Mouse (Mus musculus): ENCODE data around the gene Gm20388. TPM values are rescaled to one million over a fixed set of nuclear protein-coding genes. Genes with fewer than 3 reads are reported as not detected.

Gm20388 gene
- polyA plus RNA-seq, 1 experiment from 2014 or later, result 5.5 TPM

GRCm38 (mm10) chr8:124089016-124089415 is 4178.4 kb downstream of the Gm20388 start:
- H3K36me3 ChIP-seq (replicated peaks), result no peaks in the 10 kb centered on the region
- DNase-seq (ENCODE audit: extremely low spot score, low spot score), result no peak
- no peak overlapping the region for H3K4me3 ChIP-seq
- no peak overlapping the region for H3K27ac ChIP-seq
- peaks cover 9% of the 10 kb centered on the region for H3K4me1 ChIP-seq
- no peaks in the 10 kb centered on the region for H3K27me3 ChIP-seq (ENCODE audit: poor library complexity, severe bottlenecking)
- no peaks in the 10 kb centered on the region for H3K9me3 ChIP-seq
- 84% methylated on average over 5 of the region's 5 CpGs for WGBS

DNA sequence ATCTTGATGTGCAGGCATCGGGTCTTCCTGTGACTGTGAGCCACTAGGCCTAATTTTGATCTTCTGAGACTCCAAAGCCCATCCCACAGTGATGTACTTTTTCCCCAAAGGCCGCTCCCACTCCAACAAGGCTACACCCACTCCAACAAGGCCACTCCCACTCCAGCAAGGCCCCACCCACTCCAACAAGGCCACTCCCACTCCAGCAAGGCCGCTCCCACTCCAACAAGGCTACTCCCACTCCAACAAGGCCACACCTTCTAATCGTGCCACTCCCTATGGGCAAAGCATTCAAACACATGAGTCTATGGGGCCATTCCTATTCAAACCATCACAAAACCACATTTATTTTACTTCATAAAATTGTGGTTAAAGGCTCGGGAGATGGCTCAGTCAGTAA is 4179.8 kb downstream of the Gm20388 start:
- DNase-seq (ENCODE audit: extremely low spot score, low spot score), result no peak
- no peaks in the 10 kb centered on the region for H3K36me3 ChIP-seq (replicated peaks)
- H3K4me3 ChIP-seq, result no peak overlapping the region
- no peaks in the 10 kb centered on the region for H3K9me3 ChIP-seq
- H3K4me1 ChIP-seq, result peaks cover 9% of the 10 kb centered on the region
- H3K27ac ChIP-seq, result no peak overlapping the region
- H3K27me3 ChIP-seq (ENCODE audit: poor library complexity, severe bottlenecking), result no peaks in the 10 kb centered on the region
- 94% methylated on average over 5 of the region's 5 CpGs for WGBS

- Histone ChIP-seq H3K27ac (peak overlapping the region; percentile 80), H3K4me3 (peak overlapping the region; percentile 19), H3K27me3 (ENCODE audit: poor library complexity, severe bottlenecking) (no peaks in the 10 kb centered on the region), H3K36me3 (replicated peaks) (no peaks in the 10 kb centered on the region), H3K4me1 (peaks cover 22% of the 10 kb centered on the region), H3K9me3 (peaks cover 7% of the 10 kb centered on the region)
- WGBS, result 32% methylated on average over 11 of the region's 11 CpGs
- peak; percentile 82 for DNase-seq (ENCODE audit: extremely low spot score, low spot score)
Measured at GRCm38 (mm10) chr8:124098953-124099622, 4188.4 kb downstream of the Gm20388 start.

GRCm38 (mm10) chr8:124099623-124099965 is 4189.0 kb downstream of the Gm20388 start:
- Histone ChIP-seq H3K9me3 (peaks cover 7% of the 10 kb centered on the region), H3K4me3 (peak overlapping the region; percentile 19), H3K27me3 (ENCODE audit: poor library complexity, severe bottlenecking) (no peaks in the 10 kb centered on the region), H3K36me3 (replicated peaks) (no peaks in the 10 kb centered on the region), H3K27ac (peak overlapping the region; percentile 80), H3K4me1 (peaks cover 22% of the 10 kb centered on the region)
- WGBS, result 69% methylated on average over 6 of the region's 6 CpGs
- DNase-seq (ENCODE audit: extremely low spot score, low spot score), result no peak

DNA sequence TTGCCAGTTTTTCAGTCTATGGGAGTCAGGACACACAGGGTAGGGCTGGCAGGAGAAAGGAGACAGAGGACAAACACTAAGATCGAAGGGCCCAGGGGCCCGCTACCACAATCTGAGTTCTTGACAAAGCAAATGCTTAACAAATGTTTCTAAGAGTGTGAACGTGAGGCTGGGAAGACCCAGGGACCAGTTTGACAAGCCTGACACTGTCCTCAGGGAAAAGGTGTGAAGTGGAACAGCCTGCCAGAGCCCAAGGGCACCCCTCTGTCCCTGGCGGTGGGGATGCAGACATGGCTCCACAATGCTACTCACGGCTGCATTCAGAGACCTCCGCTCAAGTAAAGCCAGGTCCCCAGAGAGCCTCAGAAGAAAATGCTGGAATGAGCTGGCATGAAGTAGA is 4195.2 kb downstream of the Gm20388 start:
- H3K27me3 ChIP-seq (ENCODE audit: poor library complexity, severe bottlenecking), result no peaks in the 10 kb centered on the region
- WGBS, result 88% methylated on average over 6 of the region's 6 CpGs

DNA sequence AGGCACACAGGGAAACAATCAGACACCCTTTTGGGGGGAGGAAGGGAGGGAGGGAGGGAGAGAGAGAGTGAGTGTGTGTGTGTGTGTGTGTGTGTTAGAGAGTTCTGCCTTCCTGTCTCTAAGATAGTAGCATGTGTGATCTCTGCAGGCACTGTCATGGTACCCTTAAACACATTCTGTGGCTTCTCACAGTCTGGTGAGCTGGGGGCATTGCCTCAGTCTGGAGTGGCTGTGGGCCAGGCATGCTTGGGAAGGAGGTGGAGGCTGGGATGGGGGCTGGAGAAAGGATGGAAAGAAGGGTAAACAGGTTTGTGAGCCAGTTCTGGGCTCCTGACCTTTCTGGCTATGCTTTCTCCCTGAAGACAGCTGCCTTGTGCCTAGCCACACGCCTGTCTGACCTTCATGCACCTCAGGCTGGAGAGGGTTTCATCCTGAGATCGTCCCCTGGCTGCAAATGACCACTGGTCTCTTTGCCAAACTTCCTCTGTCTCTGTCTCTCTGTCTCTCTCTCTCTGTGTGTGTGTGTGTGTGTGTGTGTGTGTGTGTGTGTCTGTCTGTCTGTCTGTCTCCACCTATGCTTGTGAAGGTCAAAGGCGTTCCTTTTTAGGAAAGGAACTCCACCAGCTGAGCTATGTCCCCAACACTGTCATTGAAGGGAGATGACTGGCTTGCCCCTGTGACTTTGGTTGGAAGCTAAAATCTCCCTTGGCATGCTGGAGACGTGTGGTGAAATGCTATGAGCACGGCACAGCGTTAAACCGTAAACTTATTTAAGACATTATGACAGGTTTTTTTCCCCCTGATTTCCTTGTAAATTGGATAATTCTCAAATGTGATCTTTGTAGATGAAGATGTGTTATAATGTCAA is 4195.9 kb downstream of the Gm20388 start:
- DNase-seq (ENCODE audit: extremely low spot score, low spot score), result no peak
- no peaks in the 10 kb centered on the region for H3K9me3 ChIP-seq
- H3K4me1 ChIP-seq, result no peaks in the 10 kb centered on the region
- H3K4me3 ChIP-seq, result no peak overlapping the region
- no peaks in the 10 kb centered on the region for H3K27me3 ChIP-seq (ENCODE audit: poor library complexity, severe bottlenecking)
- WGBS, result 85% methylated on average over 7 of the region's 7 CpGs
- H3K27ac ChIP-seq, result no peak overlapping the region
- H3K36me3 ChIP-seq (replicated peaks), result no peaks in the 10 kb centered on the region

More for the DNA sequence above, 4195.2 kb downstream of the Gm20388 start:
- no peaks in the 10 kb centered on the region for H3K4me1 ChIP-seq
- H3K36me3 ChIP-seq (replicated peaks), result no peaks in the 10 kb centered on the region
- 0 out of 2 replicates have a peak overlapping the region, but pooled peaks have one; percentile 31 for H3K27ac ChIP-seq
- DNase-seq (ENCODE audit: extremely low spot score, low spot score), result no peak
- H3K4me3 ChIP-seq, result no peak overlapping the region
- H3K9me3 ChIP-seq, result no peaks in the 10 kb centered on the region

DNA sequence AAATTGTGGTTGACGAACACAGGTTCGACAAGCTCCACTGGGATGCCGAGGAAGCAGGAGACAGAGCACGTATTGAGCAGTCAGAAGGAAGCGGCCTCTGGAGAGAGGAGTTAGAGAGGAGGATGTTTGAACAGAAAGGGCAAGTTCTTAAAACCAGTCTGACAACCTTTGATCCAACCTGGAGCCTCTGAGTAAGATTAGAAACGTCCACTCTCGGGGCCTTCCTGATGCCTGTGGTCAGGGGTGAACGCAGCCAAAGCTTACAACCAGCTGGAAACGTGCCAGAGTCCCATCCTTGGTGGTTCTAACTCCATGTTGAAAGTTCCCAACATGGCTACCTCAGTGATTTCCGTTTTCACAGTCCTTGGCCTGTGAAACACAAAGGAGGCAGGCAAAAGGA is 4202.5 kb downstream of the Gm20388 start:
- no peaks in the 10 kb centered on the region for H3K36me3 ChIP-seq (replicated peaks)
- H3K27me3 ChIP-seq (ENCODE audit: poor library complexity, severe bottlenecking), result no peaks in the 10 kb centered on the region
- WGBS, result 79% methylated on average over 10 of the region's 10 CpGs
- no peak for DNase-seq (ENCODE audit: extremely low spot score, low spot score)
- H3K4me3 ChIP-seq, result no peak overlapping the region
- H3K9me3 ChIP-seq, result peaks cover 11% of the 10 kb centered on the region
- H3K4me1 ChIP-seq, result no peaks in the 10 kb centered on the region
- H3K27ac ChIP-seq, result no peak overlapping the region

DNA sequence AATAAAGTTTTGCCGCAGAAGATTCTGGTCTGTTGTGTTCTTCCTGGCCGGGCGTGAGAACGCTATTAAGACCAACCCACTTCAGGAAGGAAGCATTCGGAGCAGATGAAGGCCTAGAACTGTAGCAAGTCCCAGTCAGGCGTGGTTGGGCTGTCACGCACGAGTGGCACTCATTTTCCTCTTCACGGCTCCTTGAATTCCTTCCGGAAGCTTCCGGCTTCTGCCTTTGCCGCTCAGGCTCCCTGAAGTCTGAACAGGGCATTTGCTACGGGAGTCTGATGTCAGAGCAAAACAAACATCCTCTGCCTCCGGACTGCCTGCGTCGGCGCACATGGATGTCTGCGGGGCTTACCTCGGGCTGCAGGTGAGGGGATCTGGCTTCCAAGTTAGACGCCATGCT is 4214.6 kb downstream of the Gm20388 start:
- WGBS, result 96% methylated on average over 20 of the region's 20 CpGs
- H3K4me3 ChIP-seq, result no peak overlapping the region
- H3K27me3 ChIP-seq (ENCODE audit: poor library complexity, severe bottlenecking), result no peaks in the 10 kb centered on the region
- H3K9me3 ChIP-seq, result peaks cover 10% of the 10 kb centered on the region
- H3K4me1 ChIP-seq, result no peaks in the 10 kb centered on the region
- H3K36me3 ChIP-seq (replicated peaks), result no peaks in the 10 kb centered on the region
- no peak for DNase-seq (ENCODE audit: extremely low spot score, low spot score)
- no peak overlapping the region for H3K27ac ChIP-seq

- 91% methylated on average over 5 of the region's 5 CpGs for WGBS
- H3K27ac ChIP-seq, result no peak overlapping the region
- H3K4me3 ChIP-seq, result no peak overlapping the region
- H3K27me3 ChIP-seq (ENCODE audit: poor library complexity, severe bottlenecking), result peaks cover 60% of the 10 kb centered on the region
- no peaks in the 10 kb centered on the region for H3K36me3 ChIP-seq (replicated peaks)
- peaks cover 35% of the 10 kb centered on the region for H3K4me1 ChIP-seq
- DNase-seq (ENCODE audit: extremely low spot score, low spot score), result no peak
- no peaks in the 10 kb centered on the region for H3K9me3 ChIP-seq
Measured at GRCm38 (mm10) chr8:124137261-124137660, 4226.6 kb downstream of the Gm20388 start.

DNA sequence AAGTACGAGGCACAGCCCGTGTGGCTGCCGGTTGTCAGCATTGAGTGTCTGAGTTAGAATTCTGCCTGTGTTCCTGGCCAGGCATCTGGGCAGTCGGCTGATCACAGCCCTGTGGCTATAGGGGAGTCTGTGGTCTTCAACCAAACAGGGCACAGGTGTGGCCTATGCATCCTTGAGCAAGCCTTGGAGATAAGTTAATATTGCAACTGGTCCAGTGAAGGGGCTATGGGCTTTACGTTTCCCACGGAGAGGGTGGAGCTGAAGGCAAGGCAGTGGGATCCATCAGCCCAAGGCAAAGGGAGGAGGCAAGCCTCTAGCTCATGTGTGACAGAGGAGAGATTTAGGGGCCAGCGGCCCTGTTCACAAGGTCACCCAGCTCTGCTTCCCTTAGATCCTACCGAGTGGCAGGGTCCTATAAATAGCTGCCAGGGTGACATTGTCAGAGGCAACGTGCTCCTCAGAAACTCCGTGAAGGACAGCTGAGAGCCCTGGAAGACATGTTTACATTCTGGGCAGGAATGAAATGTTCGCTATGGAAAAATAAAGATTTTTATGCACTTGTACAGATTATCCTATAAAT is 4229.7 kb downstream of the Gm20388 start:
- DNase-seq (ENCODE audit: extremely low spot score, low spot score), result no peak
- Histone ChIP-seq H3K4me3 (peak overlapping the region; percentile 29), H3K4me1 (peaks cover 57% of the 10 kb centered on the region), H3K27me3 (ENCODE audit: poor library complexity, severe bottlenecking) (peaks cover 91% of the 10 kb centered on the region), H3K27ac (peak overlapping the region; percentile 75), H3K36me3 (replicated peaks) (no peaks in the 10 kb centered on the region), H3K9me3 (no peaks in the 10 kb centered on the region)
- WGBS, result 64% methylated on average over 11 of the region's 11 CpGs

GRCm38 (mm10) chr8:124140868-124141431 is 4230.3 kb downstream of the Gm20388 start:
- Histone ChIP-seq H3K36me3 (replicated peaks) (no peaks in the 10 kb centered on the region), H3K4me3 (peak overlapping the region; percentile 29), H3K9me3 (no peaks in the 10 kb centered on the region), H3K27ac (peak overlapping the region; percentile 75), H3K4me1 (peaks cover 61% of the 10 kb centered on the region), H3K27me3 (ENCODE audit: poor library complexity, severe bottlenecking) (peaks cover 94% of the 10 kb centered on the region)
- DNase-seq (ENCODE audit: extremely low spot score, low spot score), result peak; percentile 69
- WGBS, result 24% methylated on average over 20 of the region's 20 CpGs

DNA sequence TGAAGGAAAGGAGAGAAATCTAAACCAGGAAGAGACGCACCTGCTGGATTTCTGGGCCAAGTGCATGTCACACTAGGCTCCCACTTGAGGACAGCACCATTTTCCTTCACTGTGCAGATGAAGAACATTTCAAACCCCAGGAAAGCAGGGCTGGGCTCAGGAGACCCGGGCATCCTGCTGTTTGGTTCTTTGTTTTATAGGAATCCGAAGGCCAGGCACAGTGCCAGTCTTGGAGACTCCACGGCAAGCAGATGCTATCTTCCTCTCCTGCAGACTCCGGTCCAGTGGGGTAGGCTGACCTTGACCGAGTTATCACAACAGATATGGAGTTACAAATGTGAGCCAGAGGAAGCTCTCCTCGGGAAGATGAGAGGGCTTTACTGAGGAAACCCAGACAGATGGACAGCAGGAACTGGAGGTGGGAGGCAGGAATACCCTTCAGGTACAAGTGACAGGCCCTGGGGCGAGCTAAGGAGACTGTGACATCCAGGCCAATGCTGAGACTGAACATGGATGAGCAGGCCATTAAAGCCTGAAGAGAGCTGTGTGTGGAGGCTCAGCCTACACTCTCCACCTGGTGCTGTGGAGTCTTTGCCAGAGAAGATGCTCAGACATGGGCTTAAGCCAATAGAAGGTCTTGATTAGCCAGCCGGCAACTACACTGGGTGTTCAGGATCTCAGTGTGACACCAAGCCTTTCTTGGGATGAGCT is 4231.2 kb downstream of the Gm20388 start:
- WGBS, result 72% methylated on average over 9 of the region's 9 CpGs
- H3K27ac ChIP-seq, result peak overlapping the region; percentile 75

More for the DNA sequence above, 4231.2 kb downstream of the Gm20388 start:
- Histone ChIP-seq H3K36me3 (replicated peaks) (no peaks in the 10 kb centered on the region), H3K4me1 (peaks cover 62% of the 10 kb centered on the region), H3K9me3 (no peaks in the 10 kb centered on the region), H3K4me3 (no peak overlapping the region), H3K27me3 (ENCODE audit: poor library complexity, severe bottlenecking) (peaks cover 91% of the 10 kb centered on the region)
- DNase-seq (ENCODE audit: extremely low spot score, low spot score), result no peak
